Mouse (Mus musculus): Measurements from ENCODE around the gene Tcf20.
A peak's percentile ranks its signal among the peaks of the same experiment; 100 is the strongest.

Tcf20 gene

GRCm38 (mm10) chr15:82987732-82988112 lies at the start of gene Tcf20:
Tcf20 (minus strand) TSS chr15:82987872.
- peak; percentile 95 for DNase-seq (ENCODE audit: low spot score)

- no peak for DNase-seq (ENCODE audit: low spot score)
These were observed 49.3 kb upstream of the Tcf20 start for GRCm38 (mm10) chr15:83036900-83037519.

GRCm38 (mm10) chr15:83036089-83036488 lies 48.4 kb upstream of the Tcf20 start:
- no peak for DNase-seq (ENCODE audit: low spot score)

- DNase-seq (ENCODE audit: low spot score): peak; percentile 64
These were observed 46.8 kb upstream of the Tcf20 start for GRCm38 (mm10) chr15:83034275-83034977.

GRCm38 (mm10) chr15:83032981-83033541 lies 45.4 kb upstream of the Tcf20 start, which contains the start of gene Nfam1:
Nfam1 (minus strand) TSS chr15:83033306.
- DNase-seq (ENCODE audit: low spot score): no peak

GRCm38 (mm10) chr15:83030884-83031283 lies 43.2 kb upstream of the Tcf20 start:
- DNase-seq (ENCODE audit: low spot score): peak; percentile 23

GRCm38 (mm10) chr15:83029725-83030718 lies 42.4 kb upstream of the Tcf20 start:
- DNase-seq (ENCODE audit: low spot score): peak; percentile 73

- DNase-seq (ENCODE audit: low spot score): peak; percentile 41
These were observed 38.5 kb upstream of the Tcf20 start for GRCm38 (mm10) chr15:83026129-83026528.

- DNase-seq (ENCODE audit: low spot score): peak; percentile 76
These were observed 37.5 kb upstream of the Tcf20 start for GRCm38 (mm10) chr15:83025041-83025760.

- peak; percentile 30 for DNase-seq (ENCODE audit: low spot score)
These were observed 35.3 kb upstream of the Tcf20 start for GRCm38 (mm10) chr15:83022947-83023346.

- peak; percentile 60 for DNase-seq (ENCODE audit: low spot score)
These were observed 23.5 kb upstream of the Tcf20 start for GRCm38 (mm10) chr15:83010990-83011664.

- no peak for DNase-seq (ENCODE audit: low spot score)
These were observed 22.8 kb upstream of the Tcf20 start for GRCm38 (mm10) chr15:83010423-83010822.

- DNase-seq (ENCODE audit: low spot score): no peak
These were observed 21.9 kb upstream of the Tcf20 start for GRCm38 (mm10) chr15:83009532-83009931.

- no peak for DNase-seq (ENCODE audit: low spot score)
These were observed 21.2 kb upstream of the Tcf20 start for GRCm38 (mm10) chr15:83008761-83009423.

GRCm38 (mm10) chr15:83007346-83007920 lies 19.8 kb upstream of the Tcf20 start:
- no peak for DNase-seq (ENCODE audit: low spot score)

GRCm38 (mm10) chr15:83002665-83003548 lies 15.2 kb upstream of the Tcf20 start:
- DNase-seq (ENCODE audit: low spot score): peak; percentile 70

GRCm38 (mm10) chr15:82998811-82999221 lies 11.1 kb upstream of the Tcf20 start:
- DNase-seq (ENCODE audit: low spot score): no peak

- no peak for DNase-seq (ENCODE audit: low spot score)
These were observed 8.8 kb upstream of the Tcf20 start for GRCm38 (mm10) chr15:82996431-82996830.

GRCm38 (mm10) chr15:82995239-82995638 lies 7.6 kb upstream of the Tcf20 start:
- DNase-seq (ENCODE audit: low spot score): no peak
